Mouse (Mus musculus) gastrocnemius, postnatal 10 days (tissue): Measurements from ENCODE around the gene Trmt6. TPM values are rescaled to one million over a fixed set of nuclear protein-coding genes. Genes with fewer than 3 reads are reported as not detected.
A peak's percentile ranks its signal among the peaks of the same experiment; 100 is the strongest.

Source experiments
- DNase-seq: peaks from one replicate; pipeline ENCODE4 v3.0.0; 2021; ENCODE audit warnings: mixed read lengths
- long read RNA-seq, 2 experiments: library from polyadenylated mRNA; stranded (forward); transcript quantifications; one replicate each; pipeline ENCODE4 v2.0.0; 2021
- total RNA-seq, 2 experiments: library from RNA; stranded (reverse); gene quantifications; 2 replicates each; pipeline ENCODE4 v1.2.3; 2021

Gene Trmt6
- 1 to 10 TPM; 7.9 to 9.8 TPM for total RNA-seq
- long read RNA-seq, experiment 1, transcript Trmt6-201 (11 exons, 2,828 nt): major isoform, 16 of 22 reads
- long read RNA-seq, experiment 1, partial matches to known transcripts: 0 of 22 reads
- long read RNA-seq, experiment 1, other reads (novel, unspliced or antisense): 6 of 22 reads
- long read RNA-seq, experiment 2, transcript Trmt6-201 (11 exons, 2,828 nt): major isoform, 11 of 14 reads
- long read RNA-seq, experiment 2, partial matches to known transcripts: 0 of 14 reads
- long read RNA-seq, experiment 2, other reads (novel, unspliced or antisense): 3 of 14 reads

DNA sequence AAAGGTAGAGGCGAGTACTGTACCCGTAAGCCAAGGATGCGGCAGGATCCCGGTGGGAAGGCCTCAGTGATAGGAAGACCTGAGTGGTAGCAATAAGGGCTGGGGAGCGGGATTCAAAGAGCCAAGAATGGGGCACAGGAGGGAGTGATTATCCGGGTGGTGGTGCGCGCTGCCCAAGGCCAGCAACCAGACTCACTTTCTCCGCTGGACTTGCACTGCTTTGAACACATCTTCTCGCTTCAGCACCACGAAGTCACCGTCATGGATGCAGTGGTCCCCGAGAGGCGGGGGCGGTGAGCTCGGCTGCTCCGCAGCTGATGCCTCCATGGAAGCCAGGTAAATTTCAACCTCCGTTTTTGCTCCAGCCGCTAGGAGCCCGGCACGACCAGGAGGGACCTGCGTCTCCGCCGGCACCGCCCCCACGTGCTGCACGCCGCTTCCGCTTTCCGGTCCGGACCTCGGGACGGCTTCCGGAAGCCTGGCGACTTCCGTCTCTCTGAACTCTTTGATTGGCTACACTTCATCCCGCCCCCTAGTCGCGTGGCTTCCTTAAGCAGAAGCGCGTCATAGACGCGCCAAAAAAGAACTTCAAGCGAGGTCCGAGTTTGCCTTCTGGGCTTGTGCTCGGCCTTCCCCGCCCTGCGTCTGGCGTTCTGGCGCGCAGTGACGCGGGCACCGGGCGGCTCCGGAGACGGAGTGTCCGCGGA is at the start of gene Trmt6, which contains the start of gene Mcm8:
TSS of gene Trmt6 (minus strand) at position 448 of the 707 bp plus-strand sequence.
TSS of gene Mcm8 (plus strand) at position 534 of the 707 bp plus-strand sequence.
- DNase-seq: peak; percentile 87

DNA sequence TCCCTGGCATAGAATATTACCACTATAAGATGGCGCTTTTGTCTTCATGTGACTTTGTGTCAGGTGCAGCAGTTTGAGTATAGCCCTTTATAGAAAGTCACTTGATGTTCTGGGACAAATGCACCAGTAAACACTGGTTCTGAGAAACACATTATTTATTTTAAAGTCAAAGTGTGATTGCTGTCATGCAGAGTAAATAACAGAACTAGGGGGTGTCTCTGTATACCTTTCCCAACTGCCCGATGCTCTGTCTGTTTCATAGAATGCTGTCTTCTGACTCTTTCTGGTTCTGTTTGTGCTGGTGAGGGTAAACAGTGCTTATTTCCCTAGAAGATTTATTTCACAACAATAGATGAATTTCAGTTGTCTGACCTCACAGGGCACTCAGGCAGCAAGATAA is 47.5 kb upstream of the Trmt6 start:
- no peak for DNase-seq

GRCm38 (mm10) chr2:132861456-132861855 is 45.6 kb upstream of the Trmt6 start:
- DNase-seq: no peak

DNA sequence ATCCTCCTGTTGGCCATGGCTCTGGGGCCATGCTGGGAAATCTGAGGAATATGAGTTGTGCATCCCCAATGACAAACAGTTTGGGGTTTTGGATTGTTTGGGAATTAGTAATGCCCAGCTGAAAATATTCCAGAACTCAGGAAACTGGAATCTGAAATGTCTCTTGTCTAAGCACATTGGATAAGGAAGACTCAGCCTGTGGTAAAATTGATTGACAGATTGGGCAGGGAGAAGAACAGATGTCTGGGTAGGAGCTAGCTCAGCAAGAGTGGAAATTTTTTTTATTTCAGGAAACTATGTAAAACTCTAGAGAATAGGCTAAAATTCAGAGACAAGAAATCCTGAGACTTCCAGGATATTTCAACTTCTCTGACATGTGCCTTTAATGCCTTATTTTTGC is 44.6 kb upstream of the Trmt6 start:
- no peak for DNase-seq

DNA sequence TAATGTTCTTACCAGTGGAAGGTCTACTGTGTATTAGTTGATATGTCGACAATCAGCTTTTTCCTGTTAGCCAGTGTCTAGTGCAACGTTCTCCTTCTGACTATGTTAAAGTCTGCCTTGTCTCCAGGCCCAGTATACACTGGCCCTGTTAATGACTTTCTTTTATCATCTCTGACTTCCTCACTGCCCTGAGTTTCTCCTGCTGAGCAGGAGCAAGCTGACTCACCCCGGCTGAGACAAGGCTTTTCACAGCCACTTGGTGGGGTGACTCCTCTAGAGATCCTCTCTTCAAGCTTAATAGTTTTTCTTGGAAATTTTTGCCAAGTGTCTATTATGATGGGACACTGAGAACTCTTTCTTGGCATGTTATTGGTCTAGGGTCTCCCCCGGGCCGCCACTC is 40.5 kb upstream of the Trmt6 start:
- no peak for DNase-seq

- DNase-seq: no peak
Observed at GRCm38 (mm10) chr2:132853051-132853450, 37.2 kb upstream of the Trmt6 start.

DNA sequence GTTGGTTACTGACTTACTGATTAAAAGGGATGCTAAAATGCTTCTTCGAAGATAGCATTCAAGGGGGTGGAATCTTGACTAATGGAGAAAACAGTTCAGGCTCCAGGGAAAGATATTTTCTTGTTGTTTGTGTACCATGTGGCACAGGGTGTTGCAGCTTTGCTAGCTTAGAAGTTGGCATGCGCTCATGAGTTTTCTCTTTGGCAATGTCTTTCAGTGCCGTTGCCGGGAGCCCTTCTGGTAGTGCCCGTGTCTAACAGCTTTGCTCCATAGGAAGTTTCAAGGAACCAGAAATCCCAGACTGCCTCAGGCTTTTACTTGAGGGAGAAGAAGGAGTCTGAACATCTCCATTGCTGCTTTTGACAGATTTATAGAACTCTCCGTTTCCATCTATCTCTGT is 33.3 kb upstream of the Trmt6 start:
- DNase-seq: no peak

GRCm38 (mm10) chr2:132848361-132848760 is 32.5 kb upstream of the Trmt6 start:
- DNase-seq: no peak

- peak; percentile 7 for DNase-seq
Observed at GRCm38 (mm10) chr2:132847581-132847980, 31.7 kb upstream of the Trmt6 start.

DNA sequence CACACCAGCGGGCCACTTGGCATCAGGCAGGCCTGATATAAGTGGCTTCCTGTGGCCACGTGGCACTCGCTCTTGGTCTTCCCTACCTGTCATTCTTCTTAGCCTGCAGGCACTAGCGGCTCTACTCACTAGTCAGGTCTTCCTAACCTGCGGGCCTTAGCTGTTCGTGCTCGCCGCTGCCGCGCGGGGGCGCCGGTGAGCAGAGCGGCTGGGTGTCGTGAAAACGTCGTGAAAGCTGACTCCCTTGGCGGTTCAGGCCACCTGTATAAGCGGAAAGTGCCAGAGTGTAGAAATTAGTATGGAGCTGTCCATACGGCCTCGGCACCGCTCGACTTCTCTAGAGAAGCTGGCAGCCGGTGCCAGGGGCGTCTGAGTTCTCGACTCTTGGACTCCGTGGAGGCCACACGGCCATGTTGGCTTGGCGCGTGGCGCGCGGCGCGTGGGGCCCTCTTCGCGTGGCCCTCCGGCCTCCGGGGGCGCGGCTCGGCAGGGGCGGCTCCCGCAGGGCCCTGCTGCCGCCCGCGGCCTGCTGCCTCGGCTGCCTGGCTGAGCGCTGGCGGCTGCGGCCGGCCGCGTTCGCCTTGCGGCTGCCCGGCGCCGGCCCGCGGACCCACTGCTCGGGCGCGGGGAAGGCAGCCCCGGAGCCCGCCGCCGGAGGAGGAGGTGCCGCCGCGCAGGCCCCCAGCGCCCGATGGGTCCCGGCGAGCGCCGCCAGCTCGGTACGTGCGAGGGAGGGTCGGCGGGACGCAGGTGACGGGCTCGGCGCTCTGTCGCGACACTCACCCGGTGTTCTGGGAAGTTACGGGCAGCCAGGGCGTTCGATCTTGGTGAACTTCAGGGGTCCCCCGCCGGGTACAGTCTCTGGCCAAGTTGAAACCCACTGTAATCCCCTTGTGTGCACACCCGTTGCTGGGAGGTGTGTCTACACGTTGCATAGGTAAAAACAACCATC is 30.8 kb upstream of the Trmt6 start, which contains the start of gene Crls1:
TSS of gene Crls1 (plus strand) at position 260 of the 952 bp plus-strand sequence.
- peak; percentile 94 for DNase-seq

DNA sequence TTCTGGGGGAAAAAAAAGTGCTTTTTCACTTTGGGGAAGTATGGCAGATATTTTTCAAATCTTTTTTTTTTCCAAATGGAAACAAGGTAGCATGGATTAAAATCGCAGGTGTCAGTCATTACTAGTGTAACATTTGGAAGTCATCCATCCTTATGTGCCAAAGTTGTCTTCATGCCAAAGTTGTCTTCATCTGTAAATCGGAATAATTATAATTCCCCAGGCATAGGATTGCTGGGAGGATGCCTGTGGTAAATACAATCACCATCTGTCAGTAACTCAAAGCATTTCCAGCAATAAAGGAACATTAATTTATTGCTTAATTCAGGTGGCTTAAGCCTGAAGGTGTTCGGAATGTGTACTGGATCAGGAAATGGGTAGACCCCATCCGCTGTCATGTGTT is 25.2 kb upstream of the Trmt6 start:
- DNase-seq: no peak

- no peak for DNase-seq
Observed at GRCm38 (mm10) chr2:132802976-132803375, 12.9 kb downstream of the Trmt6 start.

- no peak for DNase-seq
Observed at GRCm38 (mm10) chr2:132794204-132794586, 21.7 kb downstream of the Trmt6 start.

DNA sequence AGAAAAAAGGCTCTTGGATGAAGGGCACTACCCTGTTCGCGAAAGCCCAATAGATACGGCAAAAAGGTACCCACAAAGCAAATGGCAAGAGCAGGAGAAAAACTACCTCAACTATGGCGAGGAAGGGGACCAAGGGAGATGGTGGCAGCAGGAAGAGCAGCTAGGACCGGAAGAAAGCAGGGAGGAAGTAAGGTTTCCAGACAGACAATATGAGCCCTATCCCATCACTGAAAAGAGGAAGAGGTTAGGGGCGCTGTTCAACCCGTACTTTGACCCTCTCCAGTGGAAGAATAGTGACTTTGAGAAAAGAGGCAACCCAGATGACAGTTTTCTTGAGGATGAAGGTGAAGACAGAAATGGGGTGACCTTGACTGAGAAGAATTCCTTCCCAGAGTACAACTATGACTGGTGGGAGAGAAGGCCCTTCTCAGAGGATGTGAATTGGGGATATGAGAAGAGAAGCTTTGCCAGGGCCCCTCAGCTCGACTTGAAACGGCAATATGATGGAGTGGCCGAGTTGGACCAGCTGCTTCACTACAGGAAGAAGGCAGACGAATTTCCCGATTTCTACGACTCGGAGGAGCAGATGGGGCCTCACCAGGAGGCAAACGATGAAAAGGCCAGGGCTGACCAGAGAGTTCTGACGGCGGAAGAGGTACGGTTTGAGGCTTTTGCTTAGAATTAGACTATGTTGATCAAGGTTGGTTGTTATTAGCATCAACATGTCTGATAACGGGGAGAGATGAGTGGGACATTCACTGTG is 22.2 kb downstream of the Trmt6 start:
- no peak for DNase-seq

GRCm38 (mm10) chr2:132784039-132784438 is 31.8 kb downstream of the Trmt6 start:
- DNase-seq: no peak

- peak; percentile 93 for DNase-seq
Observed at GRCm38 (mm10) chr2:132781439-132782068, 34.3 kb downstream of the Trmt6 start.

DNA sequence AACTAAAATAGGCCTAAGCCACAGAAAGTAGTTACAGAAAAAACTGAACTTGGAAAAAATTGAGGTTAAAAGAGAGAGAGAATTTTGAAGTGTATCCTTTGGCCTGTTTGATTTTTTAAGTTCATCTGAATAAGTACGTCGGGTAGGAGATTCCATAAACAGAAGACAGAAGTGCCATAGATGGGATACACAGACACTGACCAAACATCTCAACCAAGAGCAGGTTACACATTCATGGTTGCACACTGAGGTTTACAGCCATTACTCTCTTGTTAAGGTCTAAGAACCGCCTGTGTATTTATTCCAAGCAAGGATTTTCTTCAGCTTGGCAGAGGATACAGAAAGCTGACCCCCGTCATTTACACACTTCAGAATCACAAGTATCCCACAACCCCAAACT is 34.9 kb downstream of the Trmt6 start, which contains the start of gene Chgb:
TSS of gene Chgb (plus strand) at position 301 of the 400 bp plus-strand sequence.
- DNase-seq: no peak

DNA sequence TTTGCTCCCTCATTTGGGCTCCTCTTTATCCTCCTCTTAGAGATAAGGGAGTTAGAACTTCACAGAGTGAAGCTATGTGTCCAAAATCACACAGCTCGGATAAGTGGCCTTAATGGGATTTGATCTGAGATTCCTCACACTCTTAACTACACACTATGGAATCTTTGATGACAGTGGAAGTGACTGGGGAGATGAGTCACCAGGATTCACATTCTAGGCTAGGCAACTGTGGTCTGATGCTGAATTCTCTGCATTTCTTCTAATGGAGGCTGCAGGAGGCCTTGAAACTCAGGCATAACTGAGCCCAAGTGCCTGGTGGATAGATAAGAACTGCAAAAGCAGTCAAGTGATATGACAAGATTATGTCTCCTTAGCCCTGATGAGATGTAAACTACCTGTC is 45.0 kb downstream of the Trmt6 start:
- no peak for DNase-seq

GRCm38 (mm10) chr2:132757911-132758310 is 57.9 kb downstream of the Trmt6 start:
- no peak for DNase-seq
